Mouse (Mus musculus) G1E-ER4 (cell line): ENCODE measurements around the gene Zfp800. TPM values are rescaled to one million over a fixed set of nuclear protein-coding genes. Genes with fewer than 3 reads are reported as not detected.

ENCODE experiments used
- GATA1 ChIP-seq: IDR thresholded peaks from one replicate; pipeline ENCODE4 v1.8.0; 2012; ENCODE audit warnings: low read length, inconsistent platforms
- polyA plus RNA-seq: library from polyadenylated mRNA; stranded (reverse); fragments of >175 nt; gene quantifications from 2 replicates; pipeline ENCODE4 v1.2.3, GENCODE M21; 2012

The Zfp800 gene
- polyA plus RNA-seq, 1 experiment, result 89.7 TPM

DNA sequence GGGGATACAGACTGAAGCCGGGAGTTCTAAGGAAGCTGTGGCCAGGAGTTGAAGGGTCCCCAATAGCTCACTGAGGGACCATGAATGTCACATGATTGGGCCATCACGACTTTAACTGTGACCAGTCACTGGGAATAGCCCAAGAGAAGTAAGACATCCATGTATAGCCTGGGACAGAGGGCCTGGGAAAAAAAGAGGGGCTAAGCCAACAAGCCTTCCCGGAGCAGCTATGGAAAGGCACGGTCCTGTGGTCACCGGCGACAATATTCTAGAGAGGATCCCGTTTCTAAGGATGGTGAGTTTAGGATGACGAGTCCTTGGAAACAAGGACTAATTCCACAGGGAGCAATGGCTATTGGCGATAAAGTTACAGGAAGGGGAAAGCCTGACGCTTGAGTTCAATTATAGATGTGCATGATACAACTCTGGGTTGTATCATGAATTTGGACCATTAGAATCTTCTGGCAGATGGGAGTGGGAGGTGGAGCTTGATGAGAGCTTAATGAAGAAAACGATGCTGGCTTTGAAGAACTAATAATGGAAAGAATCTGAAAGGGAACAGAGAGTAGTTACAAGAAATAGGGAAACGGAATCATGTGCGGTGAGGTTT, 183.0 kb downstream of the Zfp800 start:
- no peak for TF ChIP-seq GATA1

DNA sequence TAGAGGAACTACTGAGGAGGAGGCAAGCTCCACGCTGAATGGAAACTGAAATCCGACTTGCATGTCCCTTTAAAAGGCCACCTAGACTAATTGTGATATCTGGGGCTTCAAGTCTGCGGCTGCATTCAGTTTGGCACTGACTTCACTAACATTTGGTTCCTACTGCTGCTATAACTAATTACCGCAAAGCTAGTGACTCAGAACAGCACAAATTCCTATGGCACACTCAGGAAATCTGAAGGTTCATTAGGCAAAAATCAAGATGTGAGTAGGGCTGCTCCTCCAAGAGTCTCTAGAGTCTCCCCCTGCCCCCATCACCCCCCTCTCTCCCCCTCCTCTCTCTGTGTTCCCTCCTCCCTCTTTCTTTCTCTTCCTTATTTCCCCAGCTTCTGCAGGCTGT, 194.4 kb downstream of the Zfp800 start:
- no peak for TF ChIP-seq GATA1

DNA sequence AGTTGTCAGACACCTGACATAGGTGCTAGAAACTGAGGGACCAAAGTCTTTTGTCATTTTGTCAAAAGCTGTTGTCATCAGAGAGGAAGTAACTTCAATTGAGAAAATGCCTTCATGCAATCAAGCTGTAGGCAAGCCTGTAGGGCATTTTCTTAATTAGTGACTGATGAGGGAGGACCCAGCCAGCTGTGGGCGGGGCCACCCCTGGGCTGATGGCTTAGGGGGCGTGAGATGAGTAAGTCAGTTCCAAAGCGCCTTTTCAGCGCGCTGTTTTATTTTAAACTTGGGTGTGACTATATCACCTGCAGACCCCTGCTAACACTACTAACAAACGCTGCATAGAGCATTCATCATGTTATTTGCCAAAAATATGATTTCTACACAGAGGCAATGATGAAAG, 195.0 kb downstream of the Zfp800 start:
- no peak for TF ChIP-seq GATA1

DNA sequence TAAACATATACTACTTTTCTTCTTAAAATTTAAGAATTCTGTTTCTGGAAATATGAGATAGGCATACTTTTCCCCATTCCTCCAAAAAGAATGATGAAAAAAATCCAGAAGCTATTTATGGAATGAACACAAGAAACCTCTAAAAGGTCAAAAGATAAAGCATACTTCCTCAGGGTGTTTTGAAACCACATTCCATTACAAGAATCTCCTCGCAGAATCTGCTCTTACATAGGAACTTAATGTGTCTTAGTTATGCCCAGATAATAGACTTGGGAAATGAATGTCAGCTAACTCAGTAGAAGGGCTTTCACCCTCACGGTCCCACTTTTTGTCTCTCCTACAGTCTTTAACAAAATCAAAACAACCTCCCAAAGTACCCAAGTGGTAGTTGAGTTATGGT, 203.9 kb downstream of the Zfp800 start:
- TF ChIP-seq GATA1, result no peak

DNA sequence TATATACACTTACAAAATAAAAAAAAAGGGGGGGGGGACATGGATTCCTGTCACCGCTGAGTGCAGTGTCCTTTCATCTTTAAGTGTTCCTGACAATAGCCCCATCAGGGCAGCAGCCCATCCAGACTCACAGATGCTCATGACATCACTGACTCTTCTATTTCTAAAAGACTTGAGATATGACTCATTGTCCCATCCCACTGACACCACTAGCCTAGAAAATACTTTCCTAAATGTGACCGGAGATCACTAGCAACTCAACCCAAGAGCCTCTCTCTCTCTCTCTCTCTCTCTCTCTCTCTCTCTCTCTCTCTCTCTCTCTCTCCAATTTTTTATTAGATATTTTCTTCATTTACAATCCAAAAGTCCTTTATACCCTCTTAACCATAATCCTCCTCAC, 205.9 kb downstream of the Zfp800 start:
- no peak for TF ChIP-seq GATA1

Other genes starting within 250 kb of the Zfp800 start
- gene Arf5, start 25.6 kb upstream of the Zfp800 start, polyA plus RNA-seq, result 457 and 521 TPM in 2 replicates
- gene Fscn3, start 29.8 kb upstream of the Zfp800 start, polyA plus RNA-seq, result not detected in 2 replicates
- 6.6 and 6.8 TPM in 2 replicates for gene Gcc1, start 30.4 kb upstream of the Zfp800 start, polyA plus RNA-seq
- gene Pax4, start 51.3 kb upstream of the Zfp800 start, polyA plus RNA-seq, result not detected in 2 replicates
- 82.6 and 100 TPM in 2 replicates for gene Snd1, start 77.1 kb upstream of the Zfp800 start, polyA plus RNA-seq